Mouse (Mus musculus): ENCODE measurements around the gene Hba-a1. TPM values are rescaled to one million over a fixed set of nuclear protein-coding genes. Genes with fewer than 3 reads are reported as not detected.
"Not testable (repeated sequence)": the region's sequence is repeated elsewhere in the genome, so short reads cannot be mapped to it uniquely, and the experiment has no call there.

The Hba-a1 gene
- total RNA-seq, 1 experiment from 2014 or later = 2,328 TPM

DNA sequence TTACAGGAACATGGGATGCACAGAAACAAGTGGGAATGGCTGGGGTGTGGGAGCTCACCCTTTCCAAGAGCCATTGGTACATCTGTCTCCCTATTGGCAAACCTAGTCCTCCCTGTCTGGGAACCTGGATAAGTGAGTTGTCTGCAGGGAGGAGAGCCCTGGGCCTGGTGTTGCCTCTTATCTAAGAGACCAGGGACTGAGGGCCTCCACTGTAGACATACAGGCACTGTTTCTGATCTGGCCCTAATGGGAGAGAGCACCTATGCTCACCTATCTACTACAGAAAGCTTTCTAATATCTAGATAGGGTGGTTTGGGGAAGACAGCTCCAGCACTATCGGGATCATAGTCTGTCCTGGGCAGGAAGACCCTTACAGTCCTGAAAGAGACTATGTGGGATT lies 27.2 kb upstream of the Hba-a1 start:
- ATAC-seq (replicated peaks; ENCODE audit: insufficient number of reproducible peaks, low FRiP score, low TSS enrichment, poor library complexity, severe bottlenecking) = no peak

- no peak for ATAC-seq (replicated peaks; ENCODE audit: insufficient number of reproducible peaks, low FRiP score, low TSS enrichment, poor library complexity, severe bottlenecking)
These were observed 26.7 kb upstream of the Hba-a1 start for GRCm38 (mm10) chr11:32256566-32256965.

GRCm38 (mm10) chr11:32262674-32263415 lies 20.5 kb upstream of the Hba-a1 start:
- ATAC-seq (replicated peaks; ENCODE audit: insufficient number of reproducible peaks, low FRiP score, low TSS enrichment, poor library complexity, severe bottlenecking) = no peak

GRCm38 (mm10) chr11:32265117-32265738 lies 18.1 kb upstream of the Hba-a1 start:
- no peak for ATAC-seq (replicated peaks; ENCODE audit: insufficient number of reproducible peaks, low FRiP score, low TSS enrichment, poor library complexity, severe bottlenecking)

GRCm38 (mm10) chr11:32266194-32266593 lies 17.1 kb upstream of the Hba-a1 start:
- ATAC-seq (replicated peaks; ENCODE audit: insufficient number of reproducible peaks, low FRiP score, low TSS enrichment, poor library complexity, severe bottlenecking) = no peak

GRCm38 (mm10) chr11:32266776-32267175 lies 16.5 kb upstream of the Hba-a1 start:
- no peak for ATAC-seq (replicated peaks; ENCODE audit: insufficient number of reproducible peaks, low FRiP score, low TSS enrichment, poor library complexity, severe bottlenecking)

GRCm38 (mm10) chr11:32267188-32267884 lies 16.0 kb upstream of the Hba-a1 start, which contains the start of gene Nprl3:
TSS of gene Nprl3 (minus strand) at chr11:32267707.
- peak; percentile 73 for ATAC-seq (replicated peaks; ENCODE audit: insufficient number of reproducible peaks, low FRiP score, low TSS enrichment, poor library complexity, severe bottlenecking)

DNA sequence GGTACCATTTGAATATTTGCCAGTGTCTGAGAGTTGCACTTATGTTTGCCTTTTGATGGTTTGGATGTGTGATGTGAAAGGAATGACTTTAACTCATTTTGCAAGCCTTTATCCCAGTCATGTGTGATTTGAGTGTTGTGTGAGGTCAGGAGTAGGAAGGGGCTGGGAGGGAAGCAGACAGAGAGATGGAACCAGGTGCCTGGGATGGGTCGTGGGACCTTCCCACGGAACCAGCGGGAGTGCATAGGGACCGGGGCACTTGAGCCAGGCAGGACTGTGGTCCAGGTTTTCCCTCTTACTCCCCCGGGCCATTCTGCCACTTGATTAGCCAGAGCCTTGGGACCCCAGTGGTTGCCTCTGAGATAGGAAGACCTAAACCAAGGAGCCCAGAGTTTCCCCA lies 15.3 kb upstream of the Hba-a1 start:
- ATAC-seq (replicated peaks; ENCODE audit: insufficient number of reproducible peaks, low FRiP score, low TSS enrichment, poor library complexity, severe bottlenecking) = no peak

DNA sequence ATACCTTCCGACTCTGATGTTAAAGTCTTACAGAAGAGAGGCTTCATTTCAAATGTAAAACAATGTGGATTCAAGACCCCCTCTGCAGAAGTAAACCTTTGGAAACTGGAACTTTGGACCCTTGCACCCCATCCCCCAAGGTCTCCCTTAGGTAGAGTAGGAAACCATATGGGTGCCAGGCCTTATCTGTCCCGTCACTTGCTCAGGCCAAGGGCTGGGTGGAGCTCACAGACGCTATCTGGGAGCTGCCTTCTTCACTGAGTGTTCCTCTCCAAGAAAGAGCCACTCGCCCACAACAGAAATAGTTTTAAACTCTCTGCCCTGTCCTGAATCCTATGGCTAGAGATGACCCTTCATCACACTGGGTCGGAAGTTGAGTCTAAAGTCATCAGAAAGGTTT lies 14.4 kb upstream of the Hba-a1 start:
- no peak for ATAC-seq (replicated peaks; ENCODE audit: insufficient number of reproducible peaks, low FRiP score, low TSS enrichment, poor library complexity, severe bottlenecking)

- no peak for ATAC-seq (replicated peaks; ENCODE audit: insufficient number of reproducible peaks, low FRiP score, low TSS enrichment, poor library complexity, severe bottlenecking)
These were observed 12.1 kb upstream of the Hba-a1 start for GRCm38 (mm10) chr11:32271178-32271577.

DNA sequence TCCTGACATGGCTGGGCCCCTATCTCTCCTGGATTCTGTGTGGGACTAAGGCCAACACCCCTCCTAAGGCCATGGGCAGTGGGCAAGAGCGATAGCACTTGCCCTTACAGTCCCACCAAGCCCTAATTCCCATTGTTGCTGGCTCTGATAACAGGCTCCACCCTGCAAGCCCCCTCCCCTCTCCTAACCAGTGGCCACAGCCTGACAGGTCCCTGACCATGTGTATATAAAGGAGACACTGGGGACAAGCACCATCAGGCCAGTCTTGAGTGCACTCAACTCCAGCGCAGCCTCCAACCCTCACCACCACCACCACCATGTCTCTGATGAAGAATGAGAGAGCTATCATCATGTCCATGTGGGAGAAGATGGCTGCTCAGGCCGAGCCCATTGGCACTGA lies 7.0 kb upstream of the Hba-a1 start, which contains the start of gene Hba-x:
TSS of gene Hba-x (plus strand) at position 54 of the 400 bp plus-strand sequence.
- no peak for ATAC-seq (replicated peaks; ENCODE audit: insufficient number of reproducible peaks, low FRiP score, low TSS enrichment, poor library complexity, severe bottlenecking)

- ATAC-seq (replicated peaks; ENCODE audit: insufficient number of reproducible peaks, low FRiP score, low TSS enrichment, poor library complexity, severe bottlenecking) = no peak
These were observed 5.4 kb upstream of the Hba-a1 start for GRCm38 (mm10) chr11:32277736-32278457.

DNA sequence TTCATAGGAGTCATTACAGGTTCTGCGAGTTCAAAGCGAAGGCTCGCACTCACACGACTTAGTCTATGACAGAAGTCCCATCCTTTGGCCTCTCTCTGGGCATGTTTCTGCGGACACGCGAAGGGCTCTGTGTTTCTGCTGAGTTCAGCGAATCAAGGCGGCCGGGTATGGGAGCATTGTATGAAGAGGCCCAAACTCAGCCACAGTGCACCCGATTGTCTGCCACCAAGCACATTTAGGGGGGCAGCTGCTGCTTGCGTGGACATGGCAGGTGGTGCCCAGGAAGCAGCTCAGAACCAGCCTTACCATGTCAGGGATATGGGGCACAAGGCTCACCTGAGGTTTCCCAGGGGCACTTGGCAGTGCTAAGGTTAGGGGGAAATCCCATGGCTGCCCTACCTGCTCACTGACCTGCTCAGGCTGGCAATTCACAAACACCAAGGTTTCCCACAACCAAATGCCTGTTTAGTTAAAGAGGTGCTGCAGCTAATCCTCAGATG lies 4.8 kb upstream of the Hba-a1 start:
- ATAC-seq (replicated peaks; ENCODE audit: insufficient number of reproducible peaks, low FRiP score, low TSS enrichment, poor library complexity, severe bottlenecking) = no peak

- ATAC-seq (replicated peaks; ENCODE audit: insufficient number of reproducible peaks, low FRiP score, low TSS enrichment, poor library complexity, severe bottlenecking) = no peak
These were observed 2.7 kb upstream of the Hba-a1 start for GRCm38 (mm10) chr11:32280646-32281045.

DNA sequence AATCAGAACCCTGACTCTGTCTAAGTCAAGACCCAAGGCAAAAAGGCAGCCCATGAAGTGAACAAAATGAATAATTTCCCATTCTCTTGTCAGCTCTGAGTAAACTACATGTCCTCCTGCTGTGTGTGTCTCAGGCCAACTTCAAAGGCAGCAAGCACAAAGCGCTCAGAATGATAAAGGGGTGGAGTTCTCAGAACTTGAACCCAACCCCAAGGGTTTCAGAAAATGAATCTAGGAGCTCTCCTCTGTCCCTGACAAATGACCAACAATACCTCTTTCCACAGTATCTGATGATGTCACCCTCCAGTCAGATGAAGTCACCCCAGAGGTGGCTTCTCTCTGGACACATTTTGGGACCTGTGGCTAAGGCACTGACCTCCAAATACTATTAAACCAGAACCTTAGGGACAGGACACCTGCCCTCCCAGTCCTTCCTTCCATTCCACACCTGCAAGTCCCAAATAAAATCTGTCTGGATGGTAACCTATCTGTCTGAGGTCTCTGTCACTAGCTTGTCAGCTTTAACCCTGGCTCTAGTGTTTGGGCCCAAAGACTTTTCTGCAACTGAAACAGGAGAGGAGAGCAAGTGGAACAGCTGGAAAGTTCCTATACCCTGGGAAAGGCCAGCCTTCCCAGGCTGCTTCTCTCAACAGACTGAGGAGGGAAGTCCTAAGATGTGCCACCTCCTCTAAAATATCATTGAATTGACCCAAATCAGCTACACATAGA lies 1.7 kb upstream of the Hba-a1 start:
- no peak for ATAC-seq (replicated peaks; ENCODE audit: insufficient number of reproducible peaks, low FRiP score, low TSS enrichment, poor library complexity, severe bottlenecking)

- ATAC-seq (replicated peaks; ENCODE audit: insufficient number of reproducible peaks, low FRiP score, low TSS enrichment, poor library complexity, severe bottlenecking) = not testable (repeated sequence)
These were observed 1.3 kb downstream of the Hba-a1 start for GRCm38 (mm10) chr11:32284582-32284981.

DNA sequence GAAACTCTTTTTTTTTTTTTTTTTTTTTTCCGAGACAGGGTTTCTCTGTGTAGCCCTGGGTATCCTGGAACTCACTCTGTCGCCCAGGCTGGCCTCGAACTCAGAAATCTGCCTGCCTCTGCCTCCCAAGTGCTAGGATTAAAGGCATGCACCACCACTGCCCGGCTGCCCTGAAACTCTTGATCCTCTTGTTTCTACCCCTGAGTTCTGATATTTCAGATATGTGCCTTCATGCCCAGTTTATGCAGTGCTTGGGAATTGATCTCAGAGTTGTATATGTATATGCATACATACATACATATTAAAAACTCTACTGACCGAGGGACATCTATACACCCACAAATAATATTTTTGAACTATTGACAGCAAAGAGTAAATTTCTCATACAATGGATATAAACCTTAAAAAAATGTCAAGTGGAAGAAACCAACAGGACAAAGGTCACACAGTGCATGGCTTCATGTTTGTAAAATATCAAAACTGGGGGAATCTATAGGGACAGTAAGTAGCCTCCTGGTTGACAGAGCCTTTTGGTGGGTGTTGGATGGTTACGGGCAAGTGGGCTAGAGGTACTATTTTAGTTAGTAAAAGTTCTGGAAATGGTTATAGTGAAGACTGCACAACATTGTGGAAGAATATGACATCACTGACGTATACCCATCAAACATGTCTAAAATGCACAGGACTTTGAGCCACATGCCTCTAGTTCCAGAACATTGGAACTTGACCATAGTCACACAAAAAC lies 1.9 kb downstream of the Hba-a1 start:
- ATAC-seq (replicated peaks; ENCODE audit: insufficient number of reproducible peaks, low FRiP score, low TSS enrichment, poor library complexity, severe bottlenecking) = no peak

- ATAC-seq (replicated peaks; ENCODE audit: insufficient number of reproducible peaks, low FRiP score, low TSS enrichment, poor library complexity, severe bottlenecking) = not testable (repeated sequence)
These were observed 2.6 kb downstream of the Hba-a1 start for GRCm38 (mm10) chr11:32285887-32286286.

All from monocyte, adult 5-6 weeks (primary cell).